Mouse (Mus musculus): ENCODE measurements around the gene Cd4. TPM values are rescaled to one million over a fixed set of nuclear protein-coding genes. Genes with fewer than 3 reads are reported as not detected.
"Not testable (repeated sequence)": the region's sequence is repeated elsewhere in the genome, so short reads cannot be mapped to it uniquely, and the experiment has no call there.

Gene Cd4
- polyA plus RNA-seq, 1 experiment, result not detected

GRCm38 (mm10) chr6:124900056-124900800 lies 12.2 kb upstream of the Cd4 start:
- TF ChIP-seq FOSL1 (IDR thresholded peaks at IDR 0.05; ENCODE audit: insufficient read depth, low read length, poor library complexity, severe bottlenecking) (no peak), MAX (IDR thresholded peaks at IDR 0.05) (no peak), CEBPB (IDR thresholded peaks at IDR 0.05; ENCODE audit: low read depth) (no peak), MYOG (IDR thresholded peaks at IDR 0.05; ENCODE audit: control insufficient read depth, extremely low read depth, insufficient read length) (no peak), USF1 (IDR thresholded peaks at IDR 0.05; ENCODE audit: low read depth) (no peak), CTCF (IDR thresholded peaks at IDR 0.05; ENCODE audit: control insufficient read depth, insufficient read depth, insufficient read length) (no peak), MYOD1 (IDR thresholded peaks at IDR 0.05; ENCODE audit: control insufficient read depth, insufficient read length, low read depth) (no peak)

GRCm38 (mm10) chr6:124898359-124898758 lies 10.3 kb upstream of the Cd4 start:
- Histone ChIP-seq H3ac (ENCODE audit: control insufficient read depth, insufficient read length, low read depth) (no peak overlapping the region), H3K79me2 (ENCODE audit: control insufficient read depth, insufficient read depth) (no peaks in the 10 kb centered on the region), H3K79me3 (ENCODE audit: low read depth) (no peaks in the 10 kb centered on the region), H3K4me3 (ENCODE audit: insufficient read depth, poor library complexity, severe bottlenecking) (no peak overlapping the region), H3K27me3 (ENCODE audit: control insufficient read depth, insufficient read depth, insufficient read length) (no peaks in the 10 kb centered on the region), H3K36me3 (ENCODE audit: control insufficient read depth, insufficient read depth) (no peaks in the 10 kb centered on the region)
- TF ChIP-seq USF1 (IDR thresholded peaks at IDR 0.05; ENCODE audit: low read depth), result no peak
- no peak for TF ChIP-seq FOSL1 (IDR thresholded peaks at IDR 0.05; ENCODE audit: insufficient read depth, low read length, poor library complexity, severe bottlenecking)
- TF ChIP-seq CTCF (IDR thresholded peaks at IDR 0.05; ENCODE audit: control insufficient read depth, insufficient read depth, insufficient read length), result no peak
- no peak for TF ChIP-seq MYOD1 (IDR thresholded peaks at IDR 0.05; ENCODE audit: control insufficient read depth, insufficient read length, low read depth)
- no peak for TF ChIP-seq MYOG (IDR thresholded peaks at IDR 0.05; ENCODE audit: control insufficient read depth, extremely low read depth, insufficient read length)
- no peak for TF ChIP-seq MAX (IDR thresholded peaks at IDR 0.05)
- no peak for TF ChIP-seq CEBPB (IDR thresholded peaks at IDR 0.05; ENCODE audit: low read depth)

More at GRCm38 (mm10) chr6:124900056-124900800, 12.2 kb upstream of the Cd4 start:
- no peaks in the 10 kb centered on the region for H3K36me3 ChIP-seq (ENCODE audit: control insufficient read depth, insufficient read depth)
- no peaks in the 10 kb centered on the region for H3K79me2 ChIP-seq (ENCODE audit: control insufficient read depth, insufficient read depth)
- H3K4me3 ChIP-seq (ENCODE audit: insufficient read depth, poor library complexity, severe bottlenecking), result no peak overlapping the region
- no peaks in the 10 kb centered on the region for H3K27me3 ChIP-seq (ENCODE audit: control insufficient read depth, insufficient read depth, insufficient read length)
- H3K79me3 ChIP-seq (ENCODE audit: low read depth), result no peaks in the 10 kb centered on the region
- H3ac ChIP-seq (ENCODE audit: control insufficient read depth, insufficient read length, low read depth), result no peak overlapping the region

GRCm38 (mm10) chr6:124894113-124894512 lies 6.1 kb upstream of the Cd4 start:
- not testable (repeated sequence) for H3K79me3 ChIP-seq (ENCODE audit: low read depth); H3ac ChIP-seq (ENCODE audit: control insufficient read depth, insufficient read length, low read depth); H3K79me2 ChIP-seq (ENCODE audit: control insufficient read depth, insufficient read depth); H3K4me3 ChIP-seq (ENCODE audit: insufficient read depth, poor library complexity, severe bottlenecking); H3K36me3 ChIP-seq (ENCODE audit: control insufficient read depth, insufficient read depth)
- peaks cover 10% of the 10 kb centered on the region for H3K27me3 ChIP-seq (ENCODE audit: control insufficient read depth, insufficient read depth, insufficient read length)

- Histone ChIP-seq H3K4me3 (ENCODE audit: insufficient read depth, poor library complexity, severe bottlenecking) (no peak overlapping the region), H3K27me3 (ENCODE audit: control insufficient read depth, insufficient read depth, insufficient read length) (peaks cover 26% of the 10 kb centered on the region), H3ac (ENCODE audit: control insufficient read depth, insufficient read length, low read depth) (no peak overlapping the region), H3K79me3 (ENCODE audit: low read depth) (no peaks in the 10 kb centered on the region), H3K36me3 (ENCODE audit: control insufficient read depth, insufficient read depth) (no peaks in the 10 kb centered on the region), H3K79me2 (ENCODE audit: control insufficient read depth, insufficient read depth) (no peaks in the 10 kb centered on the region)
- TF ChIP-seq FOSL1 (IDR thresholded peaks at IDR 0.05; ENCODE audit: insufficient read depth, low read length, poor library complexity, severe bottlenecking), result no peak
- no peak for TF ChIP-seq USF1 (IDR thresholded peaks at IDR 0.05; ENCODE audit: low read depth)
- no peak for TF ChIP-seq CEBPB (IDR thresholded peaks at IDR 0.05; ENCODE audit: low read depth)
- TF ChIP-seq MAX (IDR thresholded peaks at IDR 0.05), result no peak
- no peak for TF ChIP-seq MYOD1 (IDR thresholded peaks at IDR 0.05; ENCODE audit: control insufficient read depth, insufficient read length, low read depth)
- no peak for TF ChIP-seq CTCF (IDR thresholded peaks at IDR 0.05; ENCODE audit: control insufficient read depth, insufficient read depth, insufficient read length)
- no peak for TF ChIP-seq MYOG (IDR thresholded peaks at IDR 0.05; ENCODE audit: control insufficient read depth, extremely low read depth, insufficient read length)
These were observed 3.0 kb upstream of the Cd4 start for GRCm38 (mm10) chr6:124890997-124891396.

GRCm38 (mm10) chr6:124888555-124889125 lies 619 bp upstream of the Cd4 start:
- TF ChIP-seq MYOD1 (IDR thresholded peaks at IDR 0.05; ENCODE audit: control insufficient read depth, insufficient read length, low read depth) (no peak), USF1 (IDR thresholded peaks at IDR 0.05; ENCODE audit: low read depth) (no peak), FOSL1 (IDR thresholded peaks at IDR 0.05; ENCODE audit: insufficient read depth, low read length, poor library complexity, severe bottlenecking) (no peak), CTCF (IDR thresholded peaks at IDR 0.05; ENCODE audit: control insufficient read depth, insufficient read depth, insufficient read length) (no peak), CEBPB (IDR thresholded peaks at IDR 0.05; ENCODE audit: low read depth) (no peak), MAX (IDR thresholded peaks at IDR 0.05) (no peak), MYOG (IDR thresholded peaks at IDR 0.05; ENCODE audit: control insufficient read depth, extremely low read depth, insufficient read length) (no peak)
- Histone ChIP-seq H3K79me3 (ENCODE audit: low read depth) (no peaks in the 10 kb centered on the region), H3K27me3 (ENCODE audit: control insufficient read depth, insufficient read depth, insufficient read length) (peaks cover 31% of the 10 kb centered on the region), H3K79me2 (ENCODE audit: control insufficient read depth, insufficient read depth) (no peaks in the 10 kb centered on the region), H3ac (ENCODE audit: control insufficient read depth, insufficient read length, low read depth) (no peak overlapping the region), H3K4me3 (ENCODE audit: insufficient read depth, poor library complexity, severe bottlenecking) (no peak overlapping the region), H3K36me3 (ENCODE audit: control insufficient read depth, insufficient read depth) (no peaks in the 10 kb centered on the region)
